Mouse (Mus musculus): ENCODE data around the gene Ubac2. TPM values are rescaled to one million over a fixed set of nuclear protein-coding genes. Genes with fewer than 3 reads are reported as not detected.

The Ubac2 gene
- polyA plus RNA-seq, 2 experiments = 10.1 to 16.4 TPM

GRCm38 (mm10) chr14:121903381-121903876 lies 25.0 kb downstream of the Ubac2 start:
- no peaks in the 10 kb centered on the region for H3K9me3 ChIP-seq (ENCODE audit: control insufficient read depth, low read length)
- TF ChIP-seq CTCF (IDR thresholded peaks at IDR 0.05; ENCODE audit: low read depth) (no peak), EP300 (IDR thresholded peaks at IDR 0.05; ENCODE audit: low read depth) (no peak)
- H3K36me3 ChIP-seq (replicated peaks; ENCODE audit: control insufficient read depth, insufficient read depth, low read depth) = no peaks in the 10 kb centered on the region; the same call in 1 of the 2 replicates
- H3K27me3 ChIP-seq (ENCODE audit: control insufficient read depth, insufficient read depth, low read length) = no peaks in the 10 kb centered on the region
- H3K27ac ChIP-seq = no peak overlapping the region
- DNase-seq (ENCODE audit: low read depth in 3 of 3, low spot score in 3 of 3) = no peak
- no peak for ATAC-seq (ENCODE audit: insufficient read depth)
- peaks cover 7 to 20% of the 10 kb centered on the region in 2 experiments for H3K4me1 ChIP-seq (replicated peaks; ENCODE audit: control insufficient read depth in 2 of 2, insufficient read depth in 2 of 2, low read length in 1 of 2)
- no peak overlapping the region for H3K4me3 ChIP-seq (ENCODE audit: insufficient read depth in 1 of 2, low read depth in 2 of 2, low read length in 2 of 2)
- no peak overlapping the region for H3K4me2 ChIP-seq (ENCODE audit: low read depth)
- H3K9ac ChIP-seq (replicated peaks) = no peak overlapping the region
- 44% methylated on average over 7 of the region's 7 CpGs for WGBS (ENCODE audit: insufficient replicate concordance)

- no peak overlapping the region for H3K27ac ChIP-seq
- H3K36me3 ChIP-seq (replicated peaks; ENCODE audit: control insufficient read depth, insufficient read depth, low read depth) = no peaks in the 10 kb centered on the region; the same call in none of the 2 replicates
- 3% methylated on average over 3 of the region's 3 CpGs for WGBS (ENCODE audit: insufficient replicate concordance)
- peaks cover 7 to 20% of the 10 kb centered on the region in 2 experiments for H3K4me1 ChIP-seq (replicated peaks; ENCODE audit: control insufficient read depth in 2 of 2, insufficient read depth in 2 of 2, low read length in 1 of 2)
- H3K9me3 ChIP-seq (ENCODE audit: control insufficient read depth, low read length) = no peaks in the 10 kb centered on the region
- ATAC-seq (ENCODE audit: insufficient read depth) (no peak), DNase-seq (ENCODE audit: low read depth in 3 of 3, low spot score in 3 of 3) (no peak)
- no peaks in the 10 kb centered on the region for H3K27me3 ChIP-seq (ENCODE audit: control insufficient read depth, insufficient read depth, low read length)
- H3K4me2 ChIP-seq (ENCODE audit: low read depth) = no peak overlapping the region
- H3K4me3 ChIP-seq (ENCODE audit: insufficient read depth in 1 of 2, low read depth in 2 of 2, low read length in 2 of 2) = no peak overlapping the region
- H3K9ac ChIP-seq (replicated peaks) = no peak overlapping the region
- TF ChIP-seq EP300 (IDR thresholded peaks at IDR 0.05; ENCODE audit: low read depth) (no peak), CTCF (IDR thresholded peaks at IDR 0.05; ENCODE audit: low read depth) (no peak)
Observed at GRCm38 (mm10) chr14:121904754-121905153, 26.3 kb downstream of the Ubac2 start.

GRCm38 (mm10) chr14:121906341-121906991 lies 28.0 kb downstream of the Ubac2 start:
- peak in 1 of 3 experiments; percentile 17 for DNase-seq (ENCODE audit: low read depth in 3 of 3, low spot score in 3 of 3)
- WGBS (ENCODE audit: insufficient replicate concordance) = 22% methylated on average over 8 of the region's 8 CpGs
- Histone ChIP-seq H3K4me1 (replicated peaks; ENCODE audit: control insufficient read depth in 2 of 2, insufficient read depth in 2 of 2, low read length in 1 of 2) (peaks cover 7 to 20% of the 10 kb centered on the region in 2 experiments), H3K9ac (replicated peaks) (no peak overlapping the region), H3K27ac (no peak overlapping the region), H3K4me2 (ENCODE audit: low read depth) (0 out of 2 replicates have a peak overlapping the region, but pooled peaks have one; percentile 0), H3K9me3 (ENCODE audit: control insufficient read depth, low read length) (no peaks in the 10 kb centered on the region), H3K36me3 (replicated peaks; ENCODE audit: control insufficient read depth, insufficient read depth, low read depth) (no peaks in the 10 kb centered on the region; the same call in none of the 2 replicates), H3K4me3 (ENCODE audit: insufficient read depth in 1 of 2, low read depth in 2 of 2, low read length in 2 of 2) (no peak overlapping the region), H3K27me3 (ENCODE audit: control insufficient read depth, insufficient read depth, low read length) (no peaks in the 10 kb centered on the region)
- TF ChIP-seq CTCF (IDR thresholded peaks at IDR 0.05; ENCODE audit: low read depth) (no peak), EP300 (IDR thresholded peaks at IDR 0.05; ENCODE audit: low read depth) (peak; percentile 40)
- peak; percentile 46; the same call in 1 of the 2 replicates for ATAC-seq (ENCODE audit: insufficient read depth)

GRCm38 (mm10) chr14:121906992-121907681 lies 28.7 kb downstream of the Ubac2 start:
- no peaks in the 10 kb centered on the region for H3K9me3 ChIP-seq (ENCODE audit: control insufficient read depth, low read length)
- DNase-seq (ENCODE audit: low read depth in 3 of 3, low spot score in 3 of 3) (no peak), ATAC-seq (ENCODE audit: insufficient read depth) (peak; percentile 54; the same call in 1 of the 2 replicates)
- 52% methylated on average over 11 of the region's 11 CpGs for WGBS (ENCODE audit: insufficient replicate concordance)
- H3K4me2 ChIP-seq (ENCODE audit: low read depth) = no peak overlapping the region; the same call in 1 of the 2 replicates
- no peak overlapping the region for H3K4me3 ChIP-seq (ENCODE audit: insufficient read depth in 1 of 2, low read depth in 2 of 2, low read length in 2 of 2)
- TF ChIP-seq CTCF (IDR thresholded peaks at IDR 0.05; ENCODE audit: low read depth) (no peak), EP300 (IDR thresholded peaks at IDR 0.05; ENCODE audit: low read depth) (no peak)
- no peaks in the 10 kb centered on the region; the same call in none of the 2 replicates for H3K36me3 ChIP-seq (replicated peaks; ENCODE audit: control insufficient read depth, insufficient read depth, low read depth)
- H3K27me3 ChIP-seq (ENCODE audit: control insufficient read depth, insufficient read depth, low read length) = no peaks in the 10 kb centered on the region
- H3K4me1 ChIP-seq (replicated peaks; ENCODE audit: control insufficient read depth in 2 of 2, insufficient read depth in 2 of 2, low read length in 1 of 2) = peaks cover 7 to 20% of the 10 kb centered on the region in 2 experiments
- H3K27ac ChIP-seq = no peak overlapping the region
- H3K9ac ChIP-seq (replicated peaks) = no peak overlapping the region

- WGBS (ENCODE audit: insufficient replicate concordance) = 86% methylated on average over 6 of the region's 6 CpGs
- Histone ChIP-seq H3K4me3 (ENCODE audit: insufficient read depth in 1 of 2, low read depth in 2 of 2, low read length in 2 of 2) (no peak overlapping the region), H3K4me2 (ENCODE audit: low read depth) (no peak overlapping the region), H3K4me1 (replicated peaks; ENCODE audit: control insufficient read depth in 2 of 2, insufficient read depth in 2 of 2, low read length in 1 of 2) (peaks cover 7 to 11% of the 10 kb centered on the region in 2 experiments), H3K9ac (replicated peaks) (no peak overlapping the region), H3K27me3 (ENCODE audit: control insufficient read depth, insufficient read depth, low read length) (no peaks in the 10 kb centered on the region), H3K27ac (no peak overlapping the region), H3K9me3 (ENCODE audit: control insufficient read depth, low read length) (no peaks in the 10 kb centered on the region), H3K36me3 (replicated peaks; ENCODE audit: control insufficient read depth, insufficient read depth, low read depth) (no peaks in the 10 kb centered on the region; the same call in none of the 2 replicates)
- DNase-seq (ENCODE audit: low read depth in 3 of 3, low spot score in 3 of 3) (no peak), ATAC-seq (ENCODE audit: insufficient read depth) (no peak)
- no peak for TF ChIP-seq CTCF (IDR thresholded peaks at IDR 0.05; ENCODE audit: low read depth)
- no peak for TF ChIP-seq EP300 (IDR thresholded peaks at IDR 0.05; ENCODE audit: low read depth)
Observed at GRCm38 (mm10) chr14:121909868-121910267, 31.4 kb downstream of the Ubac2 start.
